Mouse (Mus musculus) urinary bladder, postnatal 36 days (tissue): ENCODE measurements around the gene Cdh1.
A peak's percentile ranks its signal among the peaks of the same experiment; 100 is the strongest.
"Not testable (repeated sequence)": the region's sequence is repeated elsewhere in the genome, so short reads cannot be mapped to it uniquely, and the experiment has no call there.

Experiments used
- DNase-seq, 2 experiments: peaks; one replicate each; pipeline ENCODE4 v3.0.0; 2022; ENCODE audit warnings: low spot score in 2 of 2, mixed read lengths in 1 of 2

Cdh1 gene

GRCm38 (mm10) chr8:106603131-106603819 lies at the start of gene Cdh1:
Gene Cdh1 (plus strand): TSS chr8:106603351.
- peak; percentile 86 to 87 for DNase-seq

- no peak for DNase-seq
Measured at GRCm38 (mm10) chr8:106554011-106554410, 49.1 kb upstream of the Cdh1 start.

GRCm38 (mm10) chr8:106556068-106556645 lies 47.0 kb upstream of the Cdh1 start:
- DNase-seq, result no peak

DNA sequence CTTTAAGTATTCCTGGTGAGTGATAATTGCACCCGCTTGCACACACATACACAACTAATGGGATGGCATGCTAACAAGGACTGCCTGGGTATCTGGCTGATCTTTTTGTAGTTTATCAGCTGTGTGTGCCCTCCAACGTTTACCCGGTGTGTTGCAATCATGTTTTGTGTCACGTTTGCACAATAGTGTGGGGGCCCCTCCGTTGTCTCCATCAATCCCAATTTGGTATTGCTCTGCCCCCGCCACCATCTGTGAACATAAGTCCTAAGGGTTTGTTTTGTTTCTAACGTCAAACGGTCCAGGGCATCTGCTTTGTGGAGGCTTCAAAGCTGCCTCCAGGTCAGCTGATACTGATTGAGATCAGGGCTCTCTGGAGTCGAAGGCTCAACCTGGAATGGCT lies 43.3 kb upstream of the Cdh1 start:
- DNase-seq, result peak in 1 of 2 experiments; percentile 25

GRCm38 (mm10) chr8:106561097-106561865 lies 41.9 kb upstream of the Cdh1 start:
- peak; percentile 81 to 83 for DNase-seq

DNA sequence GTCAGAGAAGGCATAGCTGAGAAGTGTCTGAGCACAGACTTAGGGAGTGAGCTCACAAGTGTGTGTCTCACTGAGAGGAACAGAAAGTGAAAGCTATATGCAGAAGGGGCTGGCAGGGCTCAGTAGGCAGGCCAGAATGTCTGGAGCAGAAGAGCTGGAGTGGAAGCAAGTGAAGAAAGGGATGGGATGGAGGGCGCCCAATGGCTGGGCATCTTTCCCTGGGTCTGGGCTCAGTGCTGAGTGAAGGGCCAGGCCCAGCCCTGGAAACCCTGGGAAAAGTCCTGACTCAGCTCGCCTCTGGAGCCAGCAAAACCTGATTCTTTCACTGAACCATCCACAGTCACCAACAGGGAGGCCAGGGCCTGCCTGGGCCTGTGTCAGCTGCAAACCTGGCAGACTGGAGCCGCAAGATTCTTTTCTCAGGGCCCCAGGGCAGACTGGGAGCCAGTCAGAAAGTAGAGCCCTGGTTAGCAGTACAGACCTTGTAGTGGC lies 39.4 kb upstream of the Cdh1 start:
- peak; percentile 84 to 88 for DNase-seq

- DNase-seq, result no peak
Measured at GRCm38 (mm10) chr8:106569006-106569405, 34.1 kb upstream of the Cdh1 start.

GRCm38 (mm10) chr8:106570386-106570785 lies 32.8 kb upstream of the Cdh1 start:
- DNase-seq, result no peak

DNA sequence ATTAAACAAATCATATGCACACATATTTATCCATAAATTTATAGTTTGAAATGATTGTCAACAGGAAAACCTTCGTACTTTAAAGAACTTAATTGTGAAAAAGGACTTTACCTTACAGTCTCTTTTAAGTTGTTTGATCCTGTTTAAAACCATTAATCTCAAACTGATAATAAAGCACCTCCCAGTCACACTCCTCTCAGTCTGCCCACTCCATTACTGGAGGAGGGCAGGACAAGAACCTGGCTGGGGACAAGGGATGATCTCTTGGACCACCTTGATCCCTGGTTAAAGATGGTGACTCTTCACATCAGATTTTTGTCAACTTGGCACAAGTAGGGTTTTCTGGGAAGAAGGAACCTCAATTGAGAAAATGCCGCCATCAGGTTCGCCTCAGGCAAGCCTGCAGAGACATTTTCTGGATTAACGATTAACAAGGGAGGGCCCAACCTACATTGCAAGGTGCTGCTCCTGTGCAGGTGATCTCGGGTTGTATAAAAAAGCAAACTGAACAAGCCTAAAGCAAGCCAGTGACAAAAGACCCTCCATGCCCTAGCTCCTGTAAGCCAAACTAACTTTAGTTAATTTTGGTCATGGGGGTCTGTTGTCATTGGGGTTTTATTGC lies 31.5 kb upstream of the Cdh1 start:
- no peak for DNase-seq

GRCm38 (mm10) chr8:106572175-106572574 lies 31.0 kb upstream of the Cdh1 start:
- DNase-seq, result not testable (repeated sequence)

DNA sequence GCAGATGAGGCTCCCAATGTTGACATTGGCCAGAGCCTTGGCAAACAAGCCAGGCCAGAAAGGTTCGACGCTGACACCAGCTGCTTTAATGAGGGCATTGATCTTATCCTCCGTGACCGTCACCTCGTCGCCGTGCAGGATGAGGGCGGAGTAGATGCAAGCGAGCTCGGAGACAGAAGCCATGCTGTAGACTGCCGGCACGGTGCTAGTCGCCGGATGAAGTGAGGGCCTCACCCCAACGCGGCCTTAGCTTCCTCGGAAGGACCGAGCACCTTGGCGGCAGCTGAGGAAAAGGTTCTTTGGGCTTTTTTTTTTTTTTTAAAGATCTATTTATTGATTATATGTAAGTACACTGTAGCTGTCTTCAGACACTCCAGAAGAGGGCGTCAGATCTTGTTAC lies 30.0 kb upstream of the Cdh1 start, which contains the start of gene Gm10073:
TSS of gene Gm10073 (minus strand) at position 294 of the 400 bp plus-strand sequence.
- not testable (repeated sequence) for DNase-seq

GRCm38 (mm10) chr8:106574283-106574682 lies 28.9 kb upstream of the Cdh1 start:
- no peak for DNase-seq

- peak; percentile 23 to 48 for DNase-seq
Measured at GRCm38 (mm10) chr8:106576849-106577555, 26.1 kb upstream of the Cdh1 start.

GRCm38 (mm10) chr8:106579510-106579909 lies 23.6 kb upstream of the Cdh1 start:
- no peak for DNase-seq

DNA sequence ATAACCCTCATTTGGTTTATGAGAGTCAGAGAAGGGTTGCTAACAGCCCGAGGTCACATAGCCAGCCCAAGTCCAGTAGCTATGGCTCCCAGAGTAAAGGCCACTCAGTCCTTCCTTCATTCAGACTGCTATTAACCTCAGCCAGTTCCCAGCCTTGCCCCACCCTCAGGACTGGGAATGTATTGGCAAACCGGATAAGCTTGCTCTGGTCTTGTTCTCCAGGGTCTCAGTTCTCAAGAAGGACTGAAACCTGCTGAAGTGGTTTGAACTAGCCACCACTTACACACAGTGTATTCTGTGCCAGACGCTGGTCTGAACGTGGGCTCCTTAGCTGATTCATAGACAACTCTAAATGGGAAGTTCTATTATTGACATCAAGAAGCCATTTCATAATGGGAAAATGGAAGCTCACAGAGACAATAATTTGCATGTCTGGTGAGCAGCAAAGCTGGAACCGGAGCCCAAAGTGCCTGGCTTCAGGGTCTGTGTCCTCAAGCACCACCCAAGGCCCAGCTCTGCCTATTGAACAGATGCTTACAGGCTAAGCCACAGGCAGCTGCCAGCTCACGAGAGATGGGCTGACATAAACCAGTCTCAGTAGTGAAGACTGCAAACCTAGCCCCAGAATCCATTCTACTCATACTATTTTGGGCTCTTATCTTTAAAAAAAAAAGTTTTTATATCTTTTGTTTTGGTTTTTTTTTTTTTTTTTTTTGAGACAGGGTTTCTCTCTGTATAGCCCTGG lies 21.6 kb upstream of the Cdh1 start:
- peak in 1 of 2 experiments; percentile 33 for DNase-seq

GRCm38 (mm10) chr8:106584942-106585670 lies 18.0 kb upstream of the Cdh1 start:
- DNase-seq, result no peak

DNA sequence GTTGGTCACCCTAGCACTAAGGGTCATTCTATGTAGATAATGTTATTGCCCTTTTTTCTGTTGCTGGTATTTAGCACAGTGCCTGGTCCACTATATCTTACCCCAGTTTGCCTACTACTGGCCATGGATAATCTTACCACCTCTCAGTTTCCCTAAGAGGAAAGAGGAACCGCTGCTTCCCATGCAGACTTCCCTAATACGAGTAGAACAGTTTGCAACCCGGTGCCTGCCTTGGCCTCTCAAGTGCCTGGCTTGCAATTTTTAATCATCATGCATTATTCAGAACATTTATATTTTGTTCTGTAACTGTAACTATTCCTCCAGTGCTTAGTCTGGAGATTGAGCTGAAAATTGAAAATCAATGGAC lies 17.5 kb upstream of the Cdh1 start:
- no peak for DNase-seq

DNA sequence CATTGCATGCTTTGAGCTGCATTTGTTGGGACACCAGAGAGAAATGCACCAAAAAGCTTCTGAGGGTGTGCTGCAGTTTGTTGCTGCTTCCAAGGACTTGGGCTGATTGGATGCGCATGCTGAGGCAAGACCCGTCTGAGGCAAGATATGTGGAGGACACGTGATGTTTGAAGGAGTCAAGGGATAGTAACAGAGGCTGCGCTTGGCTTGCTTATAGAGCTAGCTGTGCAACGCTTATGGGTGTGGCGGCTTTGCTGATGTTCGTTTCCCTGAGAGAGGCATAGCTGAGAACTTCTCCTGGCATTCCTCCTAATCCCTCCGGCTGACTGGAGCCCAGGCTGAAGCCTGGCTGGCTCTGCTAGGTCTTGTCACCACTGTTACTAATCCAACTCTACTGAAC lies 16.3 kb upstream of the Cdh1 start:
- DNase-seq, result no peak

GRCm38 (mm10) chr8:106588443-106589431 lies 14.4 kb upstream of the Cdh1 start:
- DNase-seq, result no peak
